Mouse (Mus musculus) ES-Bruce4 (cell line): ENCODE results near the gene Timm10. TPM values are rescaled to one million over a fixed set of nuclear protein-coding genes. Genes with fewer than 3 reads are reported as not detected.

Source experiments
- H3K27ac ChIP-seq: 2 replicates; pipeline ENCODE4 v1.5.1; 2012; ENCODE audit warnings: low read length, inconsistent platforms; ENCODE audit not compliant: insufficient read depth
- H3K27me3 ChIP-seq: 2 replicates; pipeline ENCODE4 v1.6.1; 2012; ENCODE audit warnings: mild to moderate bottlenecking, low read length, inconsistent platforms; ENCODE audit not compliant: control insufficient read depth, poor library complexity, insufficient read depth, severe bottlenecking
- H3K36me3 ChIP-seq: 2 replicates; pipeline ENCODE4 v1.6.1; 2012; ENCODE audit warnings: inconsistent platforms, mild to moderate bottlenecking, low read length, moderate library complexity; ENCODE audit not compliant: control insufficient read depth, poor library complexity, insufficient read depth, severe bottlenecking
- H3K4me1 ChIP-seq: one replicate; pipeline ENCODE4 v1.8.1; 2011; ENCODE audit warnings: low read length; ENCODE audit not compliant: control insufficient read depth, insufficient read depth
- H3K4me3 ChIP-seq: 2 replicates; pipeline ENCODE4 v1.5.1; 2011; ENCODE audit warnings: low read depth, mild to moderate bottlenecking, low read length
- H3K9ac ChIP-seq: 2 replicates; pipeline ENCODE4 v1.6.1; 2012; ENCODE audit warnings: low read depth, mild to moderate bottlenecking, inconsistent platforms; ENCODE audit not compliant: poor library complexity, severe bottlenecking
- H3K9me3 ChIP-seq: replicated peaks from 2 replicates; pipeline ENCODE4 v1.6.1; 2012; ENCODE audit warnings: mild to moderate bottlenecking, low read length, inconsistent platforms; ENCODE audit not compliant: control insufficient read depth, poor library complexity, insufficient read depth, severe bottlenecking
- CTCF ChIP-seq: IDR thresholded peaks from one replicate; pipeline ENCODE4 v1.8.1; 2011; ENCODE audit warnings: low read depth, low read length
- EP300 ChIP-seq: IDR thresholded peaks from 2 replicates; pipeline ENCODE4 v1.6.1; 2011; ENCODE audit warnings: low read depth, low read length; ENCODE audit not compliant: insufficient read depth
- POLR2A ChIP-seq: IDR thresholded peaks from one replicate; pipeline ENCODE4 v1.8.1; 2011; ENCODE audit warnings: low read length; ENCODE audit not compliant: insufficient read depth
- polyA plus RNA-seq: library from polyadenylated mRNA; stranded (reverse); fragments of >200 nt; gene quantifications from 2 replicates; pipeline ENCODE4 v1.2.4, GENCODE M21; 2011; ENCODE audit warnings: low read depth; ENCODE audit not compliant: missing spikeins, insufficient read depth, insufficient read length

Gene Timm10
- polyA plus RNA-seq, 1 experiment, result 40.8 TPM

DNA sequence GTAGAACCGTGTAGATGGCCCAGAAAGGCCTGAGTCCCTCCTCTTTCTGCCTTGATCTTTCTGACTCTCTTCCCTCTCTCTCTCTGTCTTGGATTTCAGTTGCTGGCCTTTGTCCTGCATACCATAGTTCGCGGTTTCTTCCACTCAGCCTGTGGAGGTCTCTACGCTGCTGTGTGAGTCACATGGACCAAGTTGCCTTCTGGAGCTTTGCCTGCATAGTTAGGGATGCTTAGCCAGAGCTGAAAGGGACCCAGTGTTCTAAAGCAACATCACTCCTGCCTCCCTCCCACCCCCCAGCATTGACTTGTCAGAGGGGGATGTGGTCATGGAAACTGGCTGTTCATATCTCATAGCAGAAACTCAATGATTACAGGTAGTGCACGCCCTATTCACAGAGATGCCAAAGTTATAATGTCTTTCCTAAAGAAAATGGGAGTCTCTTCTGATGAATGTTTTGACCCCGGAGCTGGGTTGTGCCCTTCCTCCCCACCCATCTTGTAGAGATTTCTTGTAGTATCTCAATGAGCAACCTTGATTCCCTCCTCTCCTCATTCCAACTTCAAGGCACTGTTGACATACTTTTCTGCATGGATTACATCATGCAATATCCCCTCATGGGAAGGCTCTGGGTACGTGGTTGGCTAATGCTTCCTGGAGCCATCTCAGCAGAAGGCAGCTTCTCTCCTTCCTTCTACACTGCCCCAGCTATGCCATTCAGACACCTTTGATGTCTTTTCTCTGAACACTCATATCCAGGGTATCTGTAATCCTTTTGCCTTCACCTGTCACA, 33.4 kb downstream of the Timm10 start:
- Histone ChIP-seq H3K4me3 (no peak overlapping the region), H3K36me3 (peaks cover 7% of the 10 kb centered on the region), H3K27ac (no peak overlapping the region), H3K4me1 (no peaks in the 10 kb centered on the region), H3K9ac (no peak overlapping the region), H3K27me3 (no peaks in the 10 kb centered on the region), H3K9me3 (no peaks in the 10 kb centered on the region)
- TF ChIP-seq CTCF (no peak), EP300 (no peak), POLR2A (no peak)

DNA sequence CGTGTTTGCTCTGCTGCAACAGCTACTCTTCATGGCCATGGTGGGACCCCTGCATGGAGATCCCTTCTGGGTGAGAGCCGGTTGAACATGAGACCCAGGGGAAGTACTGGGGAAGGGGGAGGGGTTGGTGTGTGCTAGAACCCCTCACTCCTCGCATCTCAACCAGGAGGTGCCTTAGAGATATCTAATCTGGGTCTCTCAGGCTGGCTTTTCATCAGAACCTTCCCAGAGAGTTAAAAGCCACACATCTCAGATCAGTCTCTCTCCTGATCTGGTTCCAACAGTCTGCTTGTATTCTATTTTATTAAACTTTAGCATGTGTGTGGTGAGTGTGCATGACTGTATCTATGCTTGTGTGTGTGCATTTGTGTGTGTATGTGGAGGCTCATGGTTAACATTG, 34.6 kb downstream of the Timm10 start:
- Histone ChIP-seq H3K9ac (no peak overlapping the region), H3K4me1 (no peaks in the 10 kb centered on the region), H3K4me3 (no peak overlapping the region), H3K36me3 (peaks cover 7% of the 10 kb centered on the region), H3K27ac (no peak overlapping the region), H3K27me3 (peaks cover 2% of the 10 kb centered on the region; the same call in 1 of the 2 replicates), H3K9me3 (no peaks in the 10 kb centered on the region)
- TF ChIP-seq POLR2A (no peak), EP300 (no peak), CTCF (no peak)

DNA sequence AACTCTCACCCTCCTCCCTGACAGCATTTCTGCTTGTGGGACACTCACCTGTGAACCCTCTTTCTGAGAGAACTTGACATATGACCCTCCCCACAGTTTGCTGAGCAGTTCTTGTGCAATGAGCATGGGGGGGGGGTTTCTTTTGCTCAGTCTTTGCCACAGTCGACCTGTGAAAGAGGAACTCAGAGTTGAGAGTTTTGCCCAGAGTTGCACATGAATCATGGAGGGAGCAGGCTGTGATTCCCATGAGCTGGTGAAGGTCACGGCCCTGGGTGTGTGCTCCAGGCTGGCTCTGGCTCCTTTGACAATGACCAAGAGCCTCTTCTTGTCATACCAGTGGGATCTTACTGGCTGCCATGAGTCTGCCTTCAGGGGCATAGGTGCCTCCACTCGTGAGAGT, 35.4 kb downstream of the Timm10 start:
- Histone ChIP-seq H3K36me3 (peaks cover 7% of the 10 kb centered on the region), H3K4me1 (no peaks in the 10 kb centered on the region), H3K9ac (no peak overlapping the region), H3K9me3 (no peaks in the 10 kb centered on the region), H3K27me3 (peaks cover 3% of the 10 kb centered on the region; the same call in 1 of the 2 replicates), H3K4me3 (no peak overlapping the region), H3K27ac (no peak overlapping the region)
- no peak for TF ChIP-seq CTCF
- TF ChIP-seq POLR2A, result no peak
- TF ChIP-seq EP300, result no peak

GRCm38 (mm10) chr2:84865616-84866571, 39.1 kb downstream of the Timm10 start:
- TF ChIP-seq CTCF (peak; percentile 85), POLR2A (no peak), EP300 (no peak)
- H3K27me3 ChIP-seq, result peaks cover 3% of the 10 kb centered on the region; the same call in 1 of the 2 replicates

DNA sequence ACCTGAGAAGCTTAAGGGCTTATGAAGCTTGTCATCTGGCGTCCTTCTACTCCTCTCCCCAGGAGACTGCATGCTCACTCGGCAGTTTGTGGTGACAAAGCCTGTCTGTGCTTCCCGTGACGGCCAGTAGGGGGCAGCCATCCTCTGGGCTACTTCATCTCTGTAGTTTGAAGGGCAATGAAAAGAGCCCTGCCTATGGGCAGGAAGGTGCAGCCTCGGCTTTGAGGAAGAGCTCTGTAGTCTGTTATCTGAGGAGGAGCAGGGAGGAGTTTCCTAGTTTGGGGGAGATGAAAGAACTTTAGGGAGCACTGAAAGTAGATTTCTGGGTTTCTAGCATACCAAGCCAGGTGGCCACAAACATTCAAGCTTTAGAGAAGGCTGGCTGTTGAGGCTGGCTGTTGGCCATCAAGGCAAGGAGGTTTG, 41.7 kb downstream of the Timm10 start:
- no peaks in the 10 kb centered on the region for H3K4me1 ChIP-seq
- no peaks in the 10 kb centered on the region for H3K36me3 ChIP-seq
- H3K4me3 ChIP-seq, result no peak overlapping the region
- H3K27me3 ChIP-seq, result peaks cover 18% of the 10 kb centered on the region
- H3K9ac ChIP-seq, result no peak overlapping the region
- H3K9me3 ChIP-seq, result no peaks in the 10 kb centered on the region
- H3K27ac ChIP-seq, result no peak overlapping the region
- peak; percentile 96 for TF ChIP-seq CTCF
- TF ChIP-seq EP300, result no peak

More at GRCm38 (mm10) chr2:84865616-84866571, 39.1 kb downstream of the Timm10 start:
- no peak overlapping the region for H3K27ac ChIP-seq
- peak overlapping the region; percentile 44 for H3K9ac ChIP-seq
- H3K9me3 ChIP-seq, result no peaks in the 10 kb centered on the region
- peaks cover 4% of the 10 kb centered on the region for H3K36me3 ChIP-seq
- no peaks in the 10 kb centered on the region for H3K4me1 ChIP-seq
- peak overlapping the region; percentile 61 for H3K4me3 ChIP-seq

DNA sequence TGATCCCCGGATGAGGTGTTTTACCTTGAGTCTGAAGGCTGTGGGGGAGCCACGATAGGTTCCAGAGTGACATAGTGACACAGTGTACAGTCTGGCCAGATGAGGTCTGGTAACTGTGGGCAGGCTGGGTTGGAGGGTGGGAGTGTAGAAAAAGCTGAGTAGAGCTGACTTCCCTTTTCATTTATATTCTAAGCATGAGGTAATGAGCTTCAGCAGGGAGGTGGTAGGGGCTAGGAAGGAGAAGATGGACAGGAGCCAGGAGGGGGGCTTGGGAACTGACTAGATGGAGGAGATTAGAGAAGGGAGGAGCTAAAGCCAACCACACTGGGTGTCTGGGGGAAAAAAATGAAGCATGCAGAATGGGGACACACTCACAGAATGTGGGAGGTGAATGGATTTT, 42.2 kb downstream of the Timm10 start:
- TF ChIP-seq POLR2A (no peak), EP300 (no peak), CTCF (no peak)
- Histone ChIP-seq H3K9ac (no peak overlapping the region), H3K27ac (no peak overlapping the region)

More for the DNA sequence above, 42.2 kb downstream of the Timm10 start:
- no peaks in the 10 kb centered on the region for H3K4me1 ChIP-seq
- H3K27me3 ChIP-seq, result peaks cover 18% of the 10 kb centered on the region
- no peak overlapping the region for H3K4me3 ChIP-seq
- no peaks in the 10 kb centered on the region for H3K9me3 ChIP-seq
- H3K36me3 ChIP-seq, result no peaks in the 10 kb centered on the region
